Mouse (Mus musculus) gastrocnemius, adult 2 months (tissue): ENCODE results near the gene Mrgprf. TPM values are rescaled to one million over a fixed set of nuclear protein-coding genes. Genes with fewer than 3 reads are reported as not detected.

ENCODE experiments used
- DNase-seq: peaks from one replicate; pipeline ENCODE4 v3.0.0; 2022
- H3K27ac ChIP-seq: fragments of 200-600 bp; 2 replicates; pipeline ENCODE4 v1.8.1; 2022; ENCODE audit warnings: mild to moderate bottlenecking
- H3K4me3 ChIP-seq: fragments of 200-600 bp; 2 replicates; pipeline ENCODE4 v1.8.1; 2022; ENCODE audit warnings: mild to moderate bottlenecking, moderate library complexity
- CTCF ChIP-seq: fragments of 200-600 bp; IDR thresholded peaks from 2 replicates; pipeline ENCODE4 v1.8.1; 2022; ENCODE audit warnings: antibody characterized with exemption, mild to moderate bottlenecking, moderate library complexity
- intact Hi-C: fragments of 180-260 bp; cut with DNase I; formaldehyde crosslinking; loops from one replicate; pipeline ENCODE4 v1.15.1; 2025
- total RNA-seq, 2 experiments: library from RNA; stranded (reverse); gene quantifications; 2 replicates each; pipeline ENCODE4 v1.2.3; 2021

The Mrgprf gene
- total RNA-seq, 2 experiments from 2014 or later = 2.7 to 2.8 TPM

GRCm38 (mm10) chr7:145307636-145308035, 7.0 kb downstream of the Mrgprf start:
- H3K27ac ChIP-seq = no peak overlapping the region
- no peak for TF ChIP-seq CTCF
- intact Hi-C loops = no loop called here
- H3K4me3 ChIP-seq = no peak overlapping the region
- DNase-seq = no peak

DNA sequence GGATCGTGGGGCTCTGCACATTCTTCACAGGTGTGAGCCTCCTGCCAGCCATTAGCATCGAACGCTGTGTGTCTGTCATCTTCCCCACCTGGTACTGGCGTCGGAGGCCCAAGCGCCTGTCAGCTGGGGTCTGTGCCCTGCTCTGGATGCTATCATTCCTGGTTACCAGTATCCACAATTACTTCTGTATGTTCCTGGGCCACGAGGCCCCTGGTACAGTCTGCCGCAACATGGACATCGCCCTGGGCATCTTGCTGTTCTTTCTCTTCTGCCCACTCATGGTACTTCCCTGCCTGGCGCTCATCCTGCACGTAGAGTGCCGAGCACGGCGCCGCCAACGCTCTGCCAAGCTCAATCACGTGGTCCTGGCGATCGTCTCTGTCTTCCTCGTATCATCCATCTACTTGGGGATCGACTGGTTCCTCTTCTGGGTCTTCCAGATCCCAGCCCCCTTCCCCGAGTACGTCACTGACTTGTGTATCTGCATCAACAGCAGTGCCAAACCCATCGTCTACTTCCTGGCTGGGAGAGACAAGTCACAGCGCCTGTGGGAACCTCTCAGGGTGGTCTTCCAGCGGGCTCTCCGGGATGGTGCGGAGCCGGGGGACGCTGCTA, 7.5 kb downstream of the Mrgprf start:
- intact Hi-C loops = no loop called here
- no peak overlapping the region for H3K4me3 ChIP-seq
- TF ChIP-seq CTCF = no peak
- no peak overlapping the region for H3K27ac ChIP-seq
- no peak for DNase-seq

- peak; percentile 45 for DNase-seq
- no peak overlapping the region for H3K27ac ChIP-seq
- H3K4me3 ChIP-seq = no peak overlapping the region
- intact Hi-C loops = no loop called here
- no peak for TF ChIP-seq CTCF
Measured at GRCm38 (mm10) chr7:145308866-145309265, 8.2 kb downstream of the Mrgprf start.

DNA sequence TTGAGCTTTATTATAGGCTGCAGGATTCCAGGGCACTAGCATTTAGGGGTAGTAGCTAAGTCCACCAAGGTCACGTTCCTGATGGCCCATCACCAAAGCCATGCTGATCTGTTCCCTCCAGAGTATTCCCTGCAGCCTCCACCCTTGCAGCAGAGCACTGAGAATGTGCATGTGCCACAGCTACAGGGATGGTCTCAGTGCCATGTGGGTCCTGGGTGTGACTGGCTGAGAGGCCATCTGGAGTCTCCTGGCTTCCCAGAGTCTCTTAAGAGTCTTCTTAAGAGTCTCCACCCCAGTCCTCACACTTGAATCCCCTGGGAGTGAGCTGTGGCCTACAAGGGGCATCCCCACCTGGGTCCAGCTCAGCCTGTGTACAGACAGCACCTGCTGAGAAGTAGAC, 9.2 kb downstream of the Mrgprf start:
- no peak for DNase-seq
- TF ChIP-seq CTCF = no peak
- H3K4me3 ChIP-seq = no peak overlapping the region
- H3K27ac ChIP-seq = no peak overlapping the region
- intact Hi-C loops = no loop called here

GRCm38 (mm10) chr7:145310526-145310925, 9.9 kb downstream of the Mrgprf start:
- Histone ChIP-seq H3K4me3 (no peak overlapping the region), H3K27ac (no peak overlapping the region)
- DNase-seq = no peak
- no peak for TF ChIP-seq CTCF
- intact Hi-C loops = no loop called here

GRCm38 (mm10) chr7:145312137-145312536, 11.5 kb downstream of the Mrgprf start:
- intact Hi-C loops = no loop called here
- no peak for TF ChIP-seq CTCF
- no peak overlapping the region for H3K4me3 ChIP-seq
- DNase-seq = no peak
- H3K27ac ChIP-seq = no peak overlapping the region

DNA sequence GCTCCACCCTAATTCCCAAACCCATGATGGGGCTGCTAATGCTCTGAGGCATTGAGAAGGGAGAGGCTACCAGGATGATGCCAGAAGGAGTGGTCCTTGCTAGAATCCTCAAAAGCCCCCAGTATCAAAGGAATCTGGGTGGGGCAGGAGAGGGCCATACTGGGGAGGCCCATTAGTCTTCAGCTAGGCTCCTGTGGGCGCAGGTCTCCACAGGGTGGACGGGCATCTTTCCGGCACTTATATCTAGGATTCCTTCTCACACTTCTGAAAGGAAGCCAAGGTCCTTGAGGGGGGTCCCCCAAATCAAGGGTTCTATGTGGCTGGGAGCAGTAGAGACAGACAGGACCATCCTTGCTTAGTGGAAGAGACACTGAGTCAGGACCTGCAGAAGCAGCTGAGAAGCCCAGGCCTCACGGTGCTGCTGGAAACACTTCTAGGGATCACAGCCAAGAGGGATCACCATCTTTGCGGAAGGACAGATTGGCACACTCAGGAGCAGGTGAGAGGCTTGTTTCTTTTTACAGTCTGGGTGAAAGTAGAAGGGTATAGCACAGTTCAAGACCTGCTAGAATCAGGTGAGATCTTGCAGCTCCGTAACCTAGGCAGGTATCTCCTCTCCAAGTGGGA, 14.3 kb downstream of the Mrgprf start, which contains the start of gene Mrgprd:
TSS of gene Mrgprd (plus strand) at position 51 of the 627 bp plus-strand sequence.
- no peak for TF ChIP-seq CTCF
- intact Hi-C loops = no loop called here
- Histone ChIP-seq H3K4me3 (no peak within 1 kb of the TSS), H3K27ac (no peak within 1 kb of the TSS)
- DNase-seq = no peak

DNA sequence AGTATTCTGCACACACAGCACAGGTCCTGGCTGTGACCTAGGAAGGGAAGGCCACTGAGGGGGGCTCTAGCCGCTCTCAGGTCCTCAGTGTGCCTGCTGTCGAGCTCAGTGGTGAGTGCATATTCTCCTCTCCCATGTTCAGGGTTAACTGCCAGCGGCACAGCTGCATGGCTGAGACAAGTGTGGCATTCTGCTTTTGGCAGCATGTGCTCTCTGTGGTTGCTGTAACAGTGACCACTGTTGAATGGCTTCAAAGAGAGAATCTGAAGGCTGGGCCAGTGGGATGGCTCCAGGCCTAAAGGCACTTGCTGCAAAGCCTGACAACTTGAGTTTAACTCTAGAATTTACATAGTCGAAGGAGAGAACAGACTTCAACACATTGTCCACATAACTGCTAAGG, 16.9 kb downstream of the Mrgprf start:
- intact Hi-C loops = no loop called here
- Histone ChIP-seq H3K4me3 (no peak overlapping the region), H3K27ac (no peak overlapping the region)
- no peak for TF ChIP-seq CTCF
- DNase-seq = no peak

DNA sequence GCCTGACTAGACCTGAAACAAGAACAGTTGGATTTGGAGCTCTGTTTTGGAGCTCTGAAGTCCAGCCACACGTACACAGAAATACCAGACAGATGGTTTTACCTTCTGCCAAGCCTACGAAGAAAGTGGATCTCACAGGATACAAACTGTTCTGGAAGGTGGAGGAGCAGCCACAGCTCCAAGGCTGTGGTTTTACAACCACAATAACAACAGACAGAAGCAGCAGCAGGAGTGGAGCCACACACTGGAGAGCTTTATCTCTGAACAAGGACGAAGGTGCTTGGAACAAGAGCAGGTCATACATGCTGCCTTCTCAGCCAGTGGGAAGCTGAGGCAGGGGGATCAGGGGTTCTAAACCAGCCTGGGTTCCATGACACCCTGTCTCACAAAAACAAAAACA, 18.9 kb downstream of the Mrgprf start:
- Histone ChIP-seq H3K4me3 (no peak overlapping the region), H3K27ac (no peak overlapping the region)
- no peak for TF ChIP-seq CTCF
- DNase-seq = no peak
- intact Hi-C loops = no loop called here

DNA sequence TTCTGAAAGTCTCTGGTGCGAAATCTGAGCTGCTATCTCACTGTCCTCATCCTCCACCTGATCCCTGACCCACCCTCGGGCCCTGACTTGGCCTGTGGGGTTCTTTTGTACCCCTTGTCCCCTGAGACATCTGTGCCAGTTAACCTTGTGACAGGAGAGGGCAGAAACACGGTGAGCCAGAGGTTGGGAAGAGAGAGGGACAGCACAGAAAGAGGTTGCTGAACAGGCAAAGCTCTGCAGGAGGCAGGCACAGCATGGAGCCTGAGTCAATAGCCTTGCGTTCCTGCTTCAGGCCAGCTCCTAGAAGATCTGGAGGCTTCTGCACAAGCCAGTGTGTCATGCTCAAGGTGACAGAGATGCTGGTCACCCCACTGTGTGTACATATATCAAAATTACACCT, 23.0 kb downstream of the Mrgprf start:
- no peak for TF ChIP-seq CTCF
- intact Hi-C loops = no loop called here
- no peak for DNase-seq
- Histone ChIP-seq H3K4me3 (no peak overlapping the region), H3K27ac (no peak overlapping the region)

- H3K27ac ChIP-seq = no peak overlapping the region
- H3K4me3 ChIP-seq = no peak overlapping the region
- intact Hi-C loops = no loop called here
- no peak for DNase-seq
- no peak for TF ChIP-seq CTCF
Measured at GRCm38 (mm10) chr7:145325697-145326096, 25.1 kb downstream of the Mrgprf start.

DNA sequence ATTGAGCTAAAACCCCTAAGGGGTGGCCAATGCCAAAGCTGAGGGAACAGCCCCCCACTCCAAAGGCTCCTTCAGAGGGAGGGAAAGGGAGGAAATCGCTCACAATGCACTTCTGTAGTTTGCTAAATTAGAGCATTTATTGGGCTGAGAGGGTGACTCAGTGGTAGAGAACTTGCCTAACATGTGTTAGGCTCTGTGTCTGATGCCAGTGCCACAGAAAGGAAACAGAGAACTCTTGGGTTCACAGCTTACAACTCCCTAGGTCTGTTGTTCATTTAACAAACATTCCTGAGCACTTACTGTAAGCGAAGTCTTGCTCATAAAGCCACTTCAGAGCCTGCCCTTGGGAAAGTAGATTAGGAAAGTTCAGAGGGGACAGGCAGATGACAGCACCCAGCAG, 29.4 kb downstream of the Mrgprf start:
- TF ChIP-seq CTCF = no peak
- no peak for DNase-seq
- Histone ChIP-seq H3K4me3 (no peak overlapping the region), H3K27ac (0 out of 2 replicates have a peak overlapping the region, but pooled peaks have one; percentile 12)
- intact Hi-C loops = no loop called here

DNA sequence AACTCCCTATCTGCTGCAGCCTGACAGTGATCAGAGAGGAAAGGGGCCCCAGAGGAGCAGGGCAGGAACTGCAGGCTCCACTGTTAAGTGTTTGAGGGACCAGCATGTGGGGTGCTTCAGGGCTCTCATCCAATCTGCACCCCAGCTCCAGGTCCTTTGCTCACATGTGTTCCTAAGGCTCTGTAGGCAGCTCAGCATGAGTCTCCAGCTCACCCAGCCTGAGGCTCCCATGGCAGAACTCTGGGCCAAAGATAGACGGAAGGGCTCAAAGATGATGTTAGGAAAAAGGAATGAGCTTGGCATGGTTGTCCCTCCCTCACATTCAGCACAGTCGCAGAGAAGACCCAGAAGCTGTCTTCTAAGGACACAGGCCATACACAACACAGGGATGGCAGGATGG, 30.0 kb downstream of the Mrgprf start:
- intact Hi-C loops = no loop called here
- TF ChIP-seq CTCF = no peak
- no peak for DNase-seq
- Histone ChIP-seq H3K27ac (peak overlapping the region; percentile 13; the same call in 1 of the 2 replicates), H3K4me3 (no peak overlapping the region)

DNA sequence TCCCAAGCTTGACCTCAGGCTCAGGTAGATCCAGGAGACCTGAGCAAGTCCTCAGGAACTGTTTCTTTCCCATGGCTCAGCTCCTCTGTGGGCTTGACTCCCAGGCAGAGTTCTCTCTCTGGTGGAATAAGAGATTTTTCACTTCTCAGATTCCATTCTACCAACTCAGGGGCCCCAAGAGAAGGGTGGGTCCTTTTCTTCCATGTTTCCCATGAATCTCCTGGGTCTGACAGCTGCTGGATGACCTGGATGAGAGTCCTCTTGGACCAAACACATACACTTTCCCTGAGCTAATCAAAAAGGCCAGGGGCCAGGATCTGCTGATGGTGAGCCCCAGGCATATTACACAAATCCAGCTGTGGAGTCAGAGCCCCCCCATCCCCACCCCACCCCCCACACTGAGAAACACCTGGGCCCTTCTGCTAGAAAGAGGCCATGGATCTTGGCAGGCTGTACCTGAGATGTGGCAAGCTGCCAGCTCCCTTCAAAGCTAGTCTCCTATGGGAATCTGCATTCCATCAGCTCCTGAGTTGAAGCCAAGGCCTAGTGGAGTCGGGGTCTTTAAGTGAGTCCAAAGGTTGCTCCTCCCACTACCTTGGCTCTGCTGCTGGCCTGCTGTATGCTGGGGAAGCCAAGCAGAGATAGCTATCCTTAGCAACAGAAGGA, 31.9 kb downstream of the Mrgprf start:
- no peak for DNase-seq
- no peak for TF ChIP-seq CTCF
- intact Hi-C loops = no loop called here
- Histone ChIP-seq H3K4me3 (no peak overlapping the region), H3K27ac (no peak overlapping the region)
